Mouse (Mus musculus) thymus, postnatal 25 days (tissue): Measurements from ENCODE around the gene Dab2ip.

ENCODE experiments used
- DNase-seq: peaks from one replicate; pipeline ENCODE4 v3.0.0; 2022

Gene Dab2ip

DNA sequence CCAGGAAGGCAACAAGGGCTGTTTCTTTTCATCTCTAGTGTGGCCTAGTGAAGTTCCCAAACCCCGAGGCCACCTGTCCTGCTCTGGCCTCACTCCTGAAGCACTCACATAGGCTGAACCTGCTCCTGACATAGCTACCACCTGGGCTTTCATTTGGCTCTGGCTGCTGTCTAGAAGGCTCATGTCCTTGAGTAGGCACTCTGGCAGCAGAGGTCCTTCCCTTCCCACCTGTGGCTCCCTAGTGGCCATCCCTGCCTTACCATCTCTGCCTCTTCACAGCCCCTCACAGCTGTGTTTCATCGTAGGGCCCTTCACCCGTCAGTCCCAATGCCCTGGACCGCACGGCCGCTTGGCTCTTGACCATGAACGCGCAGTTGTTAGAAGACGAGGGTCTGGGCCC, 162.9 kb downstream of the Dab2ip start:
- DNase-seq, result no peak

DNA sequence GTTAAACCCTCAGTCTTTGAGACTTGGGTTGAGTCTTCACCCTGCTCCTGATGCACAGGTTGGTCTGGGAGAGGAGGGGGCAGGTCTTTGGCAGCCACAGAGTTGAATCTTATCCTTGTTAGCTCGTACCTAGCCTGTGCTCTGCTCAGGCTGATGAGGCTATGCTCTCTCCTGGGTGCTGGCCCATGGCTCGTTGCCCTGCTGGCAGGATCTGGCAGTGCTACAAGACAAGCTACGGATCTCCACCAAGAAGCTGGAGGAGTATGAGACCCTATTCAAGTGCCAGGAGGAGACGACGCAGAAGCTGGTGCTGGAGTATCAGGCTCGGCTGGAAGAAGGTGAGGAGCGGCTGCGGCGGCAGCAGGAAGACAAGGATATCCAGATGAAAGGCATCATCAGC, 164.8 kb downstream of the Dab2ip start:
- no peak for DNase-seq

DNA sequence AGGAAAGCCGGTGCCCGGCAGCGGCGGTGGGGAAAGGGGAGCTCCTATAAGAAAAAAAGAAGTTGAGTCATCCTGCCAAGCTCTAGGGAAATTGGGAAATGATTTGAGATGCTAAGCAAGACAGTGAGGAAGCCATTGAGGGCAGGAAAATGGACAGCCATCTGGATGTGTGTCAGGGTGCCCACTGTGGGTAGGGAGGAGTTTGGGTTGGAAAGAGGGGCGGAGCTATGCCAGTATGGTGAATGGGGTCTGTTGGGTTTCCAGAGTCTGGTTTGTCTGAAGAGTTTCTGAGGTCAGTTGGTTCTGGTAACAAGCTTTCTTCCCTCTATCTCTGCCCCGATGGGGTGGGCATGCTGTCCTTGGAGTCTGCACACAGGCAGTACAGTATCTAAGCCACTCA, 165.2 kb downstream of the Dab2ip start:
- no peak for DNase-seq

DNA sequence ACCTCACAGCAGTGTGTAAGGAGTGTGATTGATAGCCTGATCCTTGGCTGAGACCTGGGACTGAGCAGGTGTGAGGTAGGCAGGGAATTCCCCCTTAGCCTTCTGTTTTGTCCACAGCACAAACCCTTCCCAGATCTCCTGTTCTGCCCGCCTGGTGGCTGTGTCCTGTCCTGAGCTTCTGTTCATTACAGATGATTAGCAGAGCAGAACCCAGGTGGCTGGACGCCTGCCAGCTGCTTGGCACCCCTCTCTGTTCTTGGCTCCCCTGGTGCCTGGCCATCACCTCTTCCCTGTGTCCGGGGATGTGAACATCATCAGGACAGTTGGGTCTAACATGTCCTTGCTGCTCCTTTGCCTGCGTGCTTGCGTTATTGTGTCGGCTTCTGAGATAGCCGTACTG, 165.6 kb downstream of the Dab2ip start:
- DNase-seq, result no peak

DNA sequence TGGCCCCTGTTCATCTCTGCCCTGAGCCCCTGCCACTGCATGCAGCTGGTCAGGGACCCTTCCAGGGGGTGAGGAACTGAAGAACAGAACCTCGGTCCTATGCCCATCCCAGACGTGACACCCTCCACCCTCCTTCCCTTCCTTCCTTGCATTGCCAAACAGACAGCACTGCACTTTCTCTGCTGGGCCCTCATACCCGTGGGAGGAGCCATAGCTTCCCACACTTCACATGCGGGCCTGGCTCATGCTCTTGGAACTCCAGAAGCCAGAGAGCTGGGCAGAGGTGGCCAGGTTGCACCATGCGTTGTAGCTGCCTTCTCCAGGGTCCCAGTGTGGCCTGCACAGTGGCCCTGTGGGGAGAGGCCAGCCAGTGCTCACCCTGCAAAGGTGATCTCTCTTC, 170.6 kb downstream of the Dab2ip start:
- DNase-seq, result no peak

DNA sequence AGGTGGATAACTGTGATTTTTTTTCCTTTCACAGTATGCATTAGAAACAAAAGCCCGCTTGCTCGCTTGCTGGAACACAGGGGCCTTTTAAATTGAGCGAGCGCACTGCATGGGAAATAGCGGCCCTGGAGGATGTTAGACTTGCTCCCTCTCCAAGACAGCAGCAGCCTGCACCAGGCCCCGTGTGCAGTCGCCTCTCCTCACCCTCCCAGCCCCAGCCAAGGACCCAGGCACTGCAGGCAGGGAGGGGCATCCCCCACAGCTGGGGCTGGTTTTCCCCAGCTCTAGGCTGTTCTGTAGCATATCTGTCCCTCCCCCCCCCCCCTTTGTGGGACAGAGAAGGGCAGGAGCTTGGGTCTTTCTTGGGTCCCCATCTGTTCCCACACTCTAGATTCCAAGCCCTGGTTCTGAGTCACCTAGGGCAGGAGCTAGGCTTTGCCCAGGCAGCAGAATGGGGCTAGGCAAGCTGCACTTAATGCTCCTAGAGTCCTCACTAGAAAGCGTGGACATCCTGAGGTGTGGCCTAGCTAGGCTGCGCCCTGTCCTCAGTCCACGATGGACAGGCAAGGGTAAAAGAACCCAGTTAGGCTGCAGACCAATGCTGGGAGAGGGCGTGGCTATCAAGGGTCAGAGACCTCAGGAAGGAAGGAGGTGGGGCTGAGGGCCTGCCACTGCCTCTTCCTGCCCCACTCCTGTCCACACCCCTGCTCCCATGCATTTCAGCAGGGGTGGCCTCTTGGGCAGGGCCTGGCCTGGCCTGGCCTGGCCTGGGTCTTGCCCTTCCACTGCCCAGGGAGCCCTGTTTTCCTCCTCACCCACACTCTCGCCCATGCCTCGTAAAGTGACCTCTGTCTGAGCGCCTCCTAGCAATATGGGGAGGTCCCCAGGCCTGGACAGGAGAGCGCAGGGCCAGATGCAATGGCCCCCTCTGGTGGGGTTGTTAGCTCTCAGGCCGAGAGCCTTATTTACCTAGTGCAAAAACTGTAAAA, 171.3 kb downstream of the Dab2ip start:
- DNase-seq, result no peak

DNA sequence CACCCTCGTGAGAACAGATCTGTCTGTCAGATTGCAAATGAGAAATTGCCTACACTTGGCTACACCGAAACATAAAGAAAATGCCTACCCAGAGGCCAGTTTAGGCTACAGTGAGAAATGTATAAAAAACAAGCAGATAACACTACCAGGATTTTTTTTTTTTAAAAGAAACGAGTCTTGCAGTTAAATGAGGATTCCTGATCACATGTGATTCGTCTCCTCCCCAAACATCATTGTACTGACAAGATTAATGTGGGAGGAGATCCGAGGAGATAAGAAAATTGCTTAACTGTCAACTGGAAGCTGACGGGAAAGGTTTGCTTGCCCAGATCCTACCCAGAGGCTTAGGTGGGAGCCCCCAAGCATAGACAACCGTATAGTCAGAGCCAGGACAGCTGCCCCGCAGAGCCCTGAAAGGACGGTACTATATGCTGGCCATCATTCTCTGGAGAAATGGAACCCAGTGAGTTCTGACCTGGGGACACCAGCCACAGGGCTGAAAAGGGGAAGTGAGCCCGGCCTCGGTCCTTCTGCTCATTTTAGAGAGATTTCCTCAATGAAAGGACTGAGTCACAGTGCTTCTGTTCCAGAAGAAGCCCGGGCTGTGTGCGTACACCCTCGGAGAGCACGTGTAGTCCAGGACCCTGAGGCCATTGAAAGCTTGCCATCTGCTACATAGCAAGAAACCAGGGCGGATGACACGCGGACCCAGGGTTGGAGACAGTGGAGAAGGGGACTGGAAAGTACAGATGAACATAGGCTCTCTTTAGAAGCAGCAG, 173.8 kb downstream of the Dab2ip start:
- DNase-seq, result no peak

DNA sequence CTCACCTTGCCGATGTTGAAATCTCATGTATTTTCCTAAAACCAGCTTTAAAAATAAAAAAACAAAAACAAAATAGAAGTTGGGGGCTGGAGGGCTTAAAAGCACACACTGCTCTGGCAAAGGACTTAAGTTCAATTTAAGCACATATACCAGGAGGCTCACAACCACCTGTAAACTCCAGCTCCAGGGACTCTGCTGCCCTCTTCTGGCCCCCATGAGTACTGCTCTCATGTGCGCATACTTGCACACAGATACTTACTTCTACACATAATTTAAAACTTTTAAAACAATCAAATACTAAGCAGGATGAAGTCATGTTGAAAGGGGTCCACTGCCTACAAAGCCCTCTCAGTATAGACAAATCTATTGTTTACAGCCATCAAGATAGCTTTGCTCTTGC, 176.9 kb downstream of the Dab2ip start:
- DNase-seq, result peak; percentile 11

DNA sequence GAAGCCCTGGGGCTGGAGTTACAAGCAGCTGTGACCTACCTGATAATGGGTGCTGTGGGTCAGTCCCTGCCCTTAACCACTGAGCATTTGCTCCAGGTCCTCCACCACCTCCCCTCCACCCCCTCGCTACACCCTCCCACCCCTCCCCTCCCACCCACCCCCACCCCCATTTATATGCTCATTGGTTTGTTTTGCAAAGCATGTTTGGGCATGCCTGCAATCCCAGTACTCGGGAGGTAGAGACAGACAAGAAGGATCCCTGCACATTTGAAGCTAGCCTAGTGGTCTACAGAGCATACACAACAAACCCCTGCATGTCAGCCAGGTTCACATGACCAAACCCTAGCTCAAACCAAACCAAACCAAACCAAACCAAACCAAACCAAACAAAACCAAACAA, 178.0 kb downstream of the Dab2ip start:
- no peak for DNase-seq

DNA sequence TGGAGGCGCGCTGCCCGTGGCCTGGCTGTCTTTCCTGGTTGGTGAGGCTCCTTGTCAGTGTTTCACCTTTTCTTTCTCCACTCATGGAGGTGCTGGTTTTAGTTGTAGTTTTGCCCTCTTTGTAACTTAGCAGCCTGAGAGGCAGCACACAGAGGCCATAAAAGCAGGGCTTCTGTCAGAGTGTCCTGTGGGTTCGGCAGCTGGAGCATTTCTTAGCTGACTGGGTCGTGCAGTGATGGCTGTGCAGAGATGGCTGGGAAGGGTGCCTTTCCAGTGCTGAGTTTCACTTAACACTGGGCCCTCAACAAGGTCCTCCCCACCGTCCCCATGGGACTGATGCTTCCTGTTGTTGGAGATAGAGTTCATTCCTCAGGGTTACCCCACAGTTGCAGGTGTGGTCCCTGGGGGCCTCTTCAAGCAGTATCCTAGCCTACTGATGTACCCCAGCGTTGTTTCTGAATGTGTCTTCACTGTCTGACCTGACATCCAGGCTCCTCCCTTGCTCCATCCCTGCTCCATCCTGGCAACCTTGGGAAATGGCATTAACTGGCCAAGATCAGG, 179.5 kb downstream of the Dab2ip start:
- DNase-seq, result no peak

DNA sequence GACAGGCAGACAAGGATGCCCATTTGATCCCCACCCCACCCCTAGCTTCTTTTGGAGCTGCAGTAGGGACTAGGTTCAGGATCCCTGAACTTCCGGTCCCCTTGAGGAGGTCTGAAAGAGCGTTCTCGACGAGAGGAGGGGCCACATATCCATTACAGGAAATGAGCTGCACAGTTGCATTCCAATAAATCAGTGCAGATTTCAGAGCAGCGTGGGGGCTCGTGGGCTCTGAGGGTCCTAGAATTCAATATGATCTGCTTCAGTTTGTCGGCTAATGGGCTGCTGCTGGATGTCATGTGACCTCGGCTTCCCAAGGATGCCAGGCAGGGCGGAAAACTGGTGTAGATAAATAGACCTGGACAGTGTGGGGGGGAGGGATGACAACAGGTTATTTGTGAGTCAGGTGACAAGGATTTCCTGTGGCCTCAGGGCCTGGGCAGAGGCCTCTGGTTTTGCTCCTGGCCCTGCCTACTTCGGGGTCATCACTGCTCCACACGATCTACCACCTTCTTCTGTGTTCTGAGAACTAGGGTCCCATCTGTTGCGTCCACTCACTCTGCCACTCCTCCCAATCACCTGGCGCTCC, 181.7 kb downstream of the Dab2ip start:
- DNase-seq, result no peak

DNA sequence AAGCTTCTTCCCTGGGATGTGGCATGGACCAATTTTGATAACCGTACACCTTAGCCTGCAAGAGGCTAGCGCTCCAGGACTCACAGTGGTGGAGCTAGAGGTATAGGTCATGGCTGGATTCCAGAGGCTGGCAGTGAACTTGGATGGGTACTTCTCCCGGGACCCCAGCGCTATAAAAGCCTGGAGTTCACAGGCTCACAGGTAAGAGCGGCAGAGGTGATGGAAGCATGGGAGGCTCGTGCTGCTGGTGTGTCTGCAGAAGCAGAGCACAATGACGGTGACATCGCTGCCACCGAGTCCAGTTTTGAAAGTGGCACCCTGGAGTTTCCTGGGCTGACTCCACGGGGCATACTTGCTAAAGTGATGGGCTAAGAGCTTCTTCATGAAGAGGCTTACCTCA, 187.8 kb downstream of the Dab2ip start:
- no peak for DNase-seq

DNA sequence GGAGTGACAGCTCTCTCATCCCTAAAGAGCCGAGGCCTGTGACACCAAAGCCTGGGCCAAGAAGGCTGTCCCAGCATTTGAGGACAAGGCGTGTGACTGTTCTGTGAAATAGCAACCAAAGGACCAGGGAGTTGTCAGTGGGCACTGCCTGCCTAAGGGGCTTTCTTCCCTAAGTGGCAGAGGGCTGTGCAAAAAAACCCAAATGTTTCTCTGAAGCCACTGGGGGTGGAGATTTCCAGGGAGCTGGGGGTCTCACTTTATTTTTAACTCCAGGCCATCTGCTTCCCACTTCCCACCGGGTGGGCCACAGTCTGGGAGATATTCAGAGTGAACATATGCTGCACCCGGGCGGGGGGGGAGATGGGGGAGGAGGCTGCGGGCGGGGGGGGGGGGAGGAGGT, 188.6 kb downstream of the Dab2ip start:
- DNase-seq, result no peak

DNA sequence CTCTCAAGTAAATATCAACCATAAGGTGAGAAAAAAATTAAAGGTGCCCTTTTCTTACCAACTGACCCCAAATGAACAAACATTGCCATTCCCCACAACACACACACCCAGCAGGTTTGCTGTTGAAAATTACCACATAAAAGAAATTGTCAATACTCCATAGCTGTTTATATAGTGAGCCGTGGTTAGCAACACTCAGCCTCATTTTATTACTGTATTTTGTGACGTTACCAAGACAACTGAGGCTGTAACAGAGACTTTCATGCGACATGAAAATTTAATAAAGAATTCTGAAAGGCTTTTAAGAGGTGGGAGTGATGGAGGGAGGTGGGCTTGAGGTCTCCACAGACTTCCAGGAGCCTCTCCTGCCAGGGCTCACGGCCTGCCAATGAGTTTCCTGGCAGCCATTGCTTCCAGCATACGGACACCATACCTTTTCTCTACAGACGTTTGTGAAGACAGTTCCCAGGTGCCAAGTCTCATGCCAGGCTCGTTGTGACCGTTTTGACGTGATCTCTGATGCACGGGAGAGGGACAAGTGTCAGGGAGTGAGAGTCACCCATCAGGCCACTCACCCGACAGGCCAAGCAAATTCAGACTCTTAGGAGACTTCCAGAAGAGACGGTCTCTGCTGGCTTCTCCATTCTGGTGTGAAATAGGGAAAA, 189.4 kb downstream of the Dab2ip start:
- no peak for DNase-seq

DNA sequence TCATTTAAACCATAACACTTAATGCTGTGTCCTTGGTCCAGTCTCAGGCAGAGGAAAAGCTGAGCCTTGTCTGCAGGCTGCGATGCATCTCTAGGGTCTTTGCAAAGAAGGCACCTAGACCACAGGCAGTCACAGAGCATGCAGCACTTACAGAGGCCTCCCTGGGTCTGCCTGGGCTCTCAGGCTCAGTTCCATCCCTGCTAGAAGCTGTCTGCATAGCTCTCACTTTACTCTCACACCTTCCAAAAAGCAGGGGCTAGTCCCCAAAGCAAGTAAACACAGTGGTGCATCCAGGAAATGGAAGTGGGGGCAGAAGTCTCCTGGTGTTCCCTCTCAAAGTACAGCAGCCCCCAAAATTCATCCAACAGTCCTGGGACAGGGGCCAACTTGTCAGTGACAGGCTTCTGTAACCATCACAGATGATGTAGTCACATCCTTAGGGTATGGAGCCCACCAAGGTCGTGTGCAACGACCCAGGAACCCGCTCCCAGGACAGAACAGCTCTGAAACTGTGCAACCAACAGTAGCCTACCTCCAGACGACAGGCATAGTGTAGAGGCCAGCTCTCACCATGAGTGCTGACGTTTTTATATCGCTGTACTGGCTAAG, 192.6 kb downstream of the Dab2ip start:
- DNase-seq, result no peak

DNA sequence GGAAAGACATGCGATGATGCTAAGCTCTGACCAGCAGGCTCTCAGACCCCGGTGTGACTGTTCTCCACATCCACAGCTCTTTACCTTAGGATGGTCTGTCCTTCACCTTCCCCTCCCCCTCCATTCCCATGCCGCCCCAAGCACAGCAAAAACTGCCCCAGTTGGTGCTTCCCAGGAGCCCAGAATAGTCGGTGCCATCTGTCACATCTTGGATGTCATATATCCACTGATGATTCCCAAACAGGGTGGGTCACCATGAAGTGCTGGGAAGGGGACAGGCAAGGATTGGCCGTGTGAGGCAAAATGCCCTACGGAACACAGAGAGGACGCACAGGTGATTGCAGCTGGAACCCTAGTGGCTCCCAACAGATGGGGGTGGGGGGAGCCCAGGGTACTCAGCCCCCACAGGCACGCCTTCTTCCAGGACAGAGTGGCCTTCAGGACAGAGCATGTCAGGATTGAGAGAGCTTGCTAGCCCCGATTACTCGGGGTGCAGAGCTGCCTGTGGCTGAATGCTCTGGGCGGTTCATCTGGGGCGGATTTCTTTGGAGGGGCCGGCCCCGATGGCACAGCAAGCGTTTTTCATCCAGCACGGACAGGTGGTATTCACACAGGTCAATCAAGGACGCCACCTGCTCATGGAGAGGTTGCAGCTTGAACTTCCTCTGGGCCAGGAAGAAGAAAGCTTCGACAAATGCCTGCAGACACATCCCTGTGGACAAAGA, 193.9 kb downstream of the Dab2ip start:
- DNase-seq, result no peak

DNA sequence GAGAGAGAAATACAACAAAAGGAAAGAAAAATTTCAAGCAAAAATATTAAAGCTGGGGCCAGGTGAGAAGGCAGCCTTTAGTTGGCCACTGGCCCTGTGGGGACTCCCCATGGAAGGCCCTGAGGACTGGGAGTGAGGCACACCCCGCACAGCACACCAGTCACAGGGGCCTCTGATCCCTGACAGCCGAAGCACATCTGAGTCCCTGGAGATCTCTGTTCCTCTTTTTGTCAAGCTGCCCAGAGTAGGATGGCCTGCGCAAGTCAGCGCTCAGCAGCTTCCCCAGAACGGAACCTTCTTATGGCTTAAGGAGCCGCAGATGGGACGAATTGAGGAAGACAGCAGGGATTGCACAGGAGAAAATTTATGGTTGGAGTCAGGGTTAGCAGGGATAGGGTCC, 198.4 kb downstream of the Dab2ip start:
- DNase-seq, result no peak

DNA sequence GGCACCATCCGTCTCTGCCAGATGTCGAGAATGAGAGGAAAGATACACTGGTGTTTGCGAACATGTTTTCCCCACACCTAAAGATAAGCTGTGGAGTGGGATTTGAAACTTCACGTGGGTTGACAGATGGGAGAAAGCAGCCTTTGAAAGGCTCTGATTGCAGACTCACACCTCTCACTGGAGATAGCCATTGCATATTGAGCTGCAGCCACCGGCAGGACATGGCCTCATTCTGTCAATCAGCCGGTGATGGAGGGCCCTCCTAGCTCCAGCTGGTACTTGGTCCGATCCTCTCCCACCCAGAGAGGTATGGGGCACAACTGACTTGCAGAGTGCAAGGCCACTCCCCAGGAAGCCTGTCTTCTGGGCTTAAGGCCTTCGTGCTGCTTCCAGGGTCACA, 202.3 kb downstream of the Dab2ip start:
- DNase-seq, result no peak

DNA sequence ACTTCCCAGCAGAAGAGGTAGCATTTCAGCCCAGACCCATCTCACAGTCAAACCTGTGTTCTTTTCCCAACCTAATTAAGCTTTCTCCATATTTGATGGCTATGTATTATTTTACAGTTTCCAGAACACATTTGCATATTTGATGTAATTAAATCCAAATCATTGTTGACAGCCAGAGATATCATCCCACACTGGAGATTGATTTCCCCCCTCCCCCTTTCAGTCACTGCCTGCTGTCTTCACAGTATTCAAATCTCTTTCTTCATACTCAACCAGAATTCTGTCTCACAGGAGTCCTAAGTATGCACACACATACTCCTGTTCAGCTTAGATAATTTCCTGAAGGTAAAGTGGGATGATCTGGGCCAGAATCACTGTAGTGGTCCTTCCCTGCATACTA, 202.8 kb downstream of the Dab2ip start:
- no peak for DNase-seq

DNA sequence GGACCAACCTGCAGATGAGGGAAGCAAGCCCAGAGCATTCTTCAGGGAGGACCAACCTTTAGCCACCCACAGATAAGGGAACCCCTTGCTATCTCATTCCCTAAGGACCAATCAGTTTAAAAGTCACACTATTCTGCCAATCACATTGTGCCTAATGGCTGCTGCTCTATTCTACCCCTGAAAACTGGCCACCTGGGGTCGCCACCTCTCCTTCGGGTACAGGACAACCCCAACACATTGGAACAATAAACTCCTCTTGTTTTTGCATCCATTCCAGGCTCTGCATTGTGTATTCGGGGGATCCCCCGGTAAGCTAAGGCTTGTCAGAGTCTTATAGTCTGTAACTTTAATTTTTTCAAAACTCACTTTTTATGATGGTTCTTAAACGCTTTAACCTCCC, 203.4 kb downstream of the Dab2ip start:
- DNase-seq, result peak; percentile 21

DNA sequence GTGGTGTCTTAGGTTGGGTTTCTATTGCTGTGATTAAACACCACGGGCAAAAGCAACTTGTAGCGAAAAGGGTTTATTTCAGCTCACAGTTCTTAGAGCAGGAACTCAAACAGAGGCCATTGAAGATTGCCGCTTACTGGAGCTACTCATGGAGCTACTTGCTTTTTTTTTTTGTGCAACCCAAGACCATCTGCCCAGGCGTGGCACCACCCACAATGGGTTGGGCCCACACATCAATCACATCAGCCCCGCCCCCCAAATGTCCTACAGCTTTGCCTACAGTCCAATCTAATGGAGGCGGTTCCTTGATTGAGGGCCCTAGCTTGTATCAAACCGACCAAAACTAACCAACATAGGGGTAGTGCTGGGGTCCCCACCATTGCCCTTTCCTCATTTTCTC, 205.8 kb downstream of the Dab2ip start:
- no peak for DNase-seq

DNA sequence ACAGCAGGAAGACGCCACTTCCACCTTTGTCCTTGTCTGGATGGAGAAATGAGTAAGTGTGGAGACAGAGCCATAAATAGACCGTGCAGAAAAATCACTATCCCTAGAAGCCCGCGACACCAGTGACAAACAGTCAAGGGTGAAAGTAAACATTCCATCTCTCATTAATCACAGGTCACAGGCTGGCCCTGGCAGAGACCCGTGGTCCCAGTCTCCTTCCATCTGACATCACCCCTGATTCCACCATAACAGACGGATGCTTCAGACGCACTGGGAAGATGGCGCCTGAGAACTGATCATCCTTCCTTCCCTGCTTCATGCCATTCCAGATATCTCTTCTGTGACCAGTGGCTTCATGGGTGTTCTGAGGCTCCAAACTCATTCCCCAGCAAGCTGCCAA, 206.3 kb downstream of the Dab2ip start:
- no peak for DNase-seq
